Mouse (Mus musculus): ENCODE measurements around the gene Gm10477.
"Not testable (repeated sequence)": the region's sequence is repeated elsewhere in the genome, so short reads cannot be mapped to it uniquely, and the experiment has no call there.

The Gm10477 gene

DNA sequence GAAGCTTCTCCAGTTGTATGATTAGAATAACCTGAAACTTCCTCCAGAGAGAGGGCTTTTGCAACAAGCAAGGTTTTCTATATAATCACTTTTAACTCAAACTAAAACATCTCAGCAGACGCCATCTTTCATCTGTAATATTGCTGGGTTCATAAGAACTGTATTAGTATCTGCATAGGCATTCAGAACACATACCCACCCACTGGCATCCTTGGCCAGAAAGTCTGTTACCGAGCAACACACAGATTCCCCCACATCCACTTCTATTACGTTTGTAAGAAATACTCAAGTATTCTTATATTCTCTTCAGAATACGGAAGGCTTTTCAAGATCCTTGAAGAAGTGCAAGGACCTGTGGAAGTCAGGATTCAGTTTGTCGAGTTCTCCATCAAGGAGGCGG lies at the start of gene Gm10477:
TSS of gene Gm10477 (plus strand) at position 301 of the 400 bp plus-strand sequence.
- not testable (repeated sequence) for DNase-seq

- no peak for DNase-seq
These were observed 47.0 kb upstream of the Gm10477 start for GRCm38 (mm10) chrX:56477553-56477952.

DNA sequence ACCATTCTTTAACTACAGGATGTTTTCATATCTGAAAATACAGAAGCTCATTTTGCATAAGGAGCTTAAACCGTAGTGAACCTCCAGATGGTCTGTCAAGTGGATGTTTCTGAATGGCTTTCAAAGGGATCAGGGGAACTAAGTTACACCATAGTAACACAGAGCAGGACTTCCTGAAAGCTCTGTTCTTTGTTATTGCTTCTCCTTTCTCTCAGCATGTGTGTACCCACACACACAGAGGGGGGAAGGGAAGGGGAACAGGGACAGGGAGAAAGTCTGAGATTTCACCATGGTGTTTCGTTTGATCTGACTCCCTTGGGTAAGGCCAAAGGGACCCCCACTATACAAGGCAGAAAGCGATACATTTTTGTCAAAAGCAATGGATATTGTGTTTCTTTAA lies 42.6 kb upstream of the Gm10477 start:
- no peak for DNase-seq

DNA sequence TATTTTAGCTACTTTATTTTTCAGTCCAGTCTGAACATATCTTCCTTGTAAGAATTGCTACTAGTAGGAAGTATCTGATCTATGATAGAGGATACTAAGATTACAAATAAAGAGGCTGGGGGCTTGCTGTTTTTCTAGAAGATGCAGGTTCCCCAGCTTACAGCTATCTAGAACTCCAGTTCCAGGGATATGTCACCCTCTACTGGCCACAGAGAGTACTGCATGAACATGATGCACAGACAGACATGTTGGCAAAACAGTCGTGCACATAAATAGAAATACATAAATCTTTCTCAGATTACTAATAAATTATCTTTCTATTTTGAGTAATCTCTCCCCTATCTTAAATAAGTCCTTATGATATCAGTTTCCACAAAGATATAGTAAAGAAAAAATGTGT lies 34.8 kb upstream of the Gm10477 start:
- no peak for DNase-seq

DNA sequence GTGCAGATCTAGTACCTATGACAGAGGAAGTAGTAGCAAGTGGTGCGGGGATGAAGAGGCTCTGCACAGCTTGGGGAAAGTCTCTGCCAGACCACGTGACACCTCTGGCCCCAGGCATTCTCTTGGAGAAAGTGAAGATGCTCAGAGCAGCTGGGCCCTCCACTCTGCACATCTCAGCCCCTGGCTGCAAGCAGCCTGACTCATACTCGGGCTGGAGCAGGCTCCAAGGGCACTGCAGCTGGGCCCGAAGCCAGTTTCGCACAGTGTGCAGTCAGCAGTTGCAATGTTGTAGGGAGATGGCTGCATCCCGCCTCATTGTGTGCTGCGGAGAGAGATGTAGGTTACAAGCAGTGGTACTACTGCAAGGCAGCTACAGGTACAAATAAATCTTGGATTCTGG lies 27.3 kb upstream of the Gm10477 start:
- peak; percentile 87 for DNase-seq

GRCm38 (mm10) chrX:56531266-56531665 lies 6.7 kb downstream of the Gm10477 start:
- no peak for DNase-seq

DNA sequence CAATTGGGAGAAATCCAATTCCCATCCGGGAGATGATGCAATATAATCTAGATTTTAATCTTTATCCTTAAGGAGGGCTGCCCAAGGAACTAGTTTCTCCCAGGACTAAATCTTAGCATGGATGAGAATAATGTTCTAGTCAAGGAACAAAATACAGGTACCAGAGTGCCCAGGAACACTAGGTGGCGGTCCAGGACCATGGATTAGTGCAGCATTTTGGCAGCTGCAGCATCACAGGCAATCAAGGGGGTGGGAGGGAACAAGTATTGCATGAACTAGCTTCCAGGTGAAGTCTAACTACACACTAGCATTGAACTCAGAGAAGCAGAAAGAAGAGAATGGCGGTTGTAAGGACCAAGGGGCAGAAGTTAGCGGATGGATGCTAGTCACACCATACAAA lies 12.6 kb downstream of the Gm10477 start:
- DNase-seq = no peak

DNA sequence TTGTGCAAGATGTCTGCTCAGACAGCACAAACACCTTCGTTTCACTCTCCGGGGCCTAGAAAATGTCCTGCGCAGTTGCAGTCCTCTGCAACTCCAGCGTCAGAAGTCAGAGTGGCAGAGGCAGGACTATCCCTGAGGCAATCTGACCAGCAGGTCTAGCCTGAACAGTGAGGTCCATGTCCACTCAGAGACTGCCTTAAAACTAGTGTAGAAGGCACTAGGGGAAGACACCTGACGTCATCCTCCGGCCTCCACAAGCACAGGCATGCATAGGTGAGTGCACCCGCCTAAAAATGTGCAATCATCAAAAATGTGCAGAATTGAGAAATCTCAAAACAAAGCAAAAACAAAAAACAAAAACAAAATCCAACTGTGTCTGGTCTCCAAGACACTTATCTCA lies 25.0 kb downstream of the Gm10477 start, which contains the start of gene Gm648:
TSS of gene Gm648 (minus strand) at position 101 of the 400 bp plus-strand sequence.
- DNase-seq = no peak

- DNase-seq = no peak
These were observed 29.0 kb downstream of the Gm10477 start for GRCm38 (mm10) chrX:56553584-56553983.

DNA sequence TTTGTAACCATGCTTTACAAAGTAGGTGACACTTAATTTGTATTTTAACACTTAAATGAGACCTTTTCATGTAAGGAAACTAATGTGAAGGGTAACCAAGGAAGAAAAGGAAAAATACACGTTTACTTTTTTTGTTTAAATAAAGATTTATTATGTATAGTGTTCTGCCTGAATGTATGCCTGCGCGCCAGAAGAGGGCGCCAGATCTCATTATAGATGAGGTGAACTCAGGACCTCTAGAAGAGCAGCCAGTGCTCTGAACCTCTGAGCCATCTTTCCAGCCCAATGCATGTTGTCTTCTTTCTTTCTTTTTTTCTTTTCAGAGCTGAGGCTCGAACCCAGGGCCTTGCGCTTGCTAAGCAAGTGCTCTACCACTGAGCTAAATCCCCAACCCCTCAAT lies 47.9 kb downstream of the Gm10477 start:
- DNase-seq = no peak
